Mouse (Mus musculus) heart, embryonic 16.5 days (tissue): ENCODE measurements around the gene Htr1a. TPM values are rescaled to one million over a fixed set of nuclear protein-coding genes. Genes with fewer than 3 reads are reported as not detected.

Source experiments
- ATAC-seq: fragments of 200-750 bp; cut with Nextera tagmentation; replicated peaks from 2 replicates; pipeline ENCODE4 v1.8.0; 2017; ENCODE audit warnings: moderate number of reproducible peaks; ENCODE audit not compliant: insufficient read depth, low FRiP score; ENCODE audit errors: extremely low read depth
- H3K27ac ChIP-seq: fragments of 300-500 bp; sonication (generic); 2 replicates; pipeline ENCODE4 v1.5.1; 2014; ENCODE audit warnings: mild to moderate bottlenecking, low read length, control low read depth, moderate library complexity
- H3K27me3 ChIP-seq: fragments of 300-500 bp; sonication (generic); 2 replicates; pipeline ENCODE4 v1.6.1; 2014; ENCODE audit warnings: low read length, mixed read lengths; ENCODE audit not compliant: control insufficient read depth, insufficient read depth
- H3K36me3 ChIP-seq: fragments of 300-500 bp; sonication (generic); 2 replicates; pipeline ENCODE4 v1.6.1; 2014; ENCODE audit not compliant: control insufficient read depth, insufficient read depth
- H3K4me1 ChIP-seq: fragments of 300-500 bp; sonication (generic); 2 replicates; pipeline ENCODE4 v1.6.1; 2014; ENCODE audit warnings: low read length, mixed read lengths; ENCODE audit not compliant: control insufficient read depth, insufficient read depth
- H3K4me2 ChIP-seq: fragments of 300-500 bp; sonication (generic); 2 replicates; pipeline ENCODE4 v1.6.1; 2014; ENCODE audit warnings: low read depth, mild to moderate bottlenecking, control low read depth, low read length
- H3K4me3 ChIP-seq: fragments of 300-500 bp; sonication (generic); 2 replicates; pipeline ENCODE4 v1.5.1; 2014; ENCODE audit warnings: mild to moderate bottlenecking, control low read depth, low read length
- H3K9ac ChIP-seq: fragments of 300-500 bp; sonication (generic); 2 replicates; pipeline ENCODE4 v1.6.1; 2014; ENCODE audit warnings: low read length, control low read depth
- H3K9me3 ChIP-seq: fragments of 300-500 bp; sonication (generic); replicated peaks from 2 replicates; pipeline ENCODE4 v1.6.1; 2016; ENCODE audit warnings: low read length; ENCODE audit not compliant: control insufficient read depth
- WGBS: fragments of 180-500 bp; shearing (Covaris S2); extraction: QIAGEN DNeasy Blood & Tissue Kit; methylation state at CpG from one replicate; pipeline ENCODE4 v1.1.7; 2014; 5-methylcytosine and 5-hydroxymethylcytosine counted together
- polyA plus RNA-seq: library from polyadenylated mRNA; unstranded; fragments of >200 nt; fragmentation: Nextera tagmentation; extraction: Ambion mirVana; gene quantifications from 2 replicates; pipeline ENCODE4 v1.2.1, GENCODE M21; 2015

The Htr1a gene
- polyA plus RNA-seq: not detected in 2 replicates

DNA sequence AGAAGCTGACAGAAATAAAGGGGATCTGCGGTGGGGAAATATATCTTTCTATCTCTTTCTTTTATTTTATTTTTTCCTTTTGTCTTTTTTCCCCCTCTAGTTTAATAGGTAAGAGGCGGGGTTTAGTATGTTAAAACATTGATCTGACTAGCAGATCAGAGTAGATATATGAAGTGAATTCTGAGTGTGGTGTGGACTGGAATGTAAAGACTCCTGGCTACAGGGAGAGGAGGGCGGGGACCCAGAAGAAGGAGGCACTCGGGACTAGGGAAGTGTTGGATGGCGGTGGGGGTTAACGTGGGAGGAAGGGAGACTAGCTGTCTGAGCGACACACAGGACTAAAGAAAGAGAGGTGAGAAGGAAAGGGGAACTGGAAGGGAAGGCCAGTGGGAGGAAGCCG lies at the start of gene Htr1a:
Gene Htr1a (plus strand): TSS at position 301 of the 400 bp plus-strand sequence.
- no peak for ATAC-seq
- Histone ChIP-seq H3K27ac (no peak within 1 kb of the TSS), H3K27me3 (peaks cover 39% of the 10 kb centered on the region), H3K9ac (no peak within 1 kb of the TSS), H3K36me3 (no peaks in the 10 kb centered on the region), H3K9me3 (no peaks in the 10 kb centered on the region), H3K4me2 (no peak within 1 kb of the TSS), H3K4me3 (no peak within 1 kb of the TSS), H3K4me1 (no peaks in the 10 kb centered on the region)
- WGBS: 7% methylated on average over 8 of the region's 8 CpGs

- Histone ChIP-seq H3K27me3 (no peaks in the 10 kb centered on the region), H3K36me3 (no peaks in the 10 kb centered on the region), H3K4me2 (no peak overlapping the region), H3K4me3 (no peak overlapping the region), H3K9me3 (no peaks in the 10 kb centered on the region), H3K27ac (no peak overlapping the region), H3K4me1 (no peaks in the 10 kb centered on the region), H3K9ac (no peak overlapping the region)
- ATAC-seq: peak; percentile 37; the same call in 1 of the 2 replicates
- WGBS: 67% methylated on average over 10 of the region's 10 CpGs
Measured at GRCm38 (mm10) chr13:105411535-105412326, 31.7 kb upstream of the Htr1a start.

DNA sequence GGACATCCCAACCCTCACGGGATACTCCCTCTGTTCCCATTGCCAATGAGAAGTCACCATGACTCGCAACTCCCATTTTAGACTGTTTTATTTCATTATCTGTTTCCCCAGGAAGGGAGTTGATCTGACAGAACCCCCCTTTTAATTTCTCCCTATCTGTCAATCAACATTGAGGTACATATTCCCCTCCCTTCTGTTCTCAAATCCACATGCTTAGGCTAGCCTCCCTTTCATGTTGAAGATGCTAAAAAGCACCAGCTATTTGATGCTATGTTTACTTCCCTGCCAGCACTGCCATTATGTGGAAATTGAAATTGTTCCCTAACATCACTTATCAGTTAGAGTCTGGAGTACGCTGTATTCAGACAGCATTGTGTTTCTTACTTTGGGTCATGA lies 31.1 kb upstream of the Htr1a start:
- ATAC-seq: no peak
- H3K4me3 ChIP-seq: no peak overlapping the region
- no peak overlapping the region for H3K9ac ChIP-seq
- no peak overlapping the region for H3K27ac ChIP-seq
- no peaks in the 10 kb centered on the region for H3K9me3 ChIP-seq
- no peak overlapping the region for H3K4me2 ChIP-seq
- WGBS: 71% methylated on average over 3 of the region's 3 CpGs
- H3K4me1 ChIP-seq: no peaks in the 10 kb centered on the region
- no peaks in the 10 kb centered on the region for H3K27me3 ChIP-seq
- H3K36me3 ChIP-seq: no peaks in the 10 kb centered on the region

GRCm38 (mm10) chr13:105433141-105433540 lies 10.3 kb upstream of the Htr1a start:
- no peak for ATAC-seq
- 70% methylated on average over 2 of the region's 2 CpGs for WGBS
- H3K4me2 ChIP-seq: no peak overlapping the region

GRCm38 (mm10) chr13:105433630-105434029 lies 9.8 kb upstream of the Htr1a start:
- H3K9ac ChIP-seq: no peak overlapping the region
- no peak for ATAC-seq
- no peak overlapping the region for H3K4me2 ChIP-seq
- no peaks in the 10 kb centered on the region for H3K4me1 ChIP-seq
- no peak overlapping the region for H3K4me3 ChIP-seq
- no peak overlapping the region for H3K27ac ChIP-seq
- no peaks in the 10 kb centered on the region for H3K27me3 ChIP-seq
- H3K36me3 ChIP-seq: no peaks in the 10 kb centered on the region
- 86% methylated on average over 1 of the region's 1 CpGs for WGBS
- H3K9me3 ChIP-seq: no peaks in the 10 kb centered on the region

More at GRCm38 (mm10) chr13:105433141-105433540, 10.3 kb upstream of the Htr1a start:
- Histone ChIP-seq H3K4me3 (no peak overlapping the region), H3K9ac (no peak overlapping the region), H3K36me3 (no peaks in the 10 kb centered on the region), H3K4me1 (no peaks in the 10 kb centered on the region), H3K27ac (no peak overlapping the region), H3K27me3 (no peaks in the 10 kb centered on the region), H3K9me3 (no peaks in the 10 kb centered on the region)

DNA sequence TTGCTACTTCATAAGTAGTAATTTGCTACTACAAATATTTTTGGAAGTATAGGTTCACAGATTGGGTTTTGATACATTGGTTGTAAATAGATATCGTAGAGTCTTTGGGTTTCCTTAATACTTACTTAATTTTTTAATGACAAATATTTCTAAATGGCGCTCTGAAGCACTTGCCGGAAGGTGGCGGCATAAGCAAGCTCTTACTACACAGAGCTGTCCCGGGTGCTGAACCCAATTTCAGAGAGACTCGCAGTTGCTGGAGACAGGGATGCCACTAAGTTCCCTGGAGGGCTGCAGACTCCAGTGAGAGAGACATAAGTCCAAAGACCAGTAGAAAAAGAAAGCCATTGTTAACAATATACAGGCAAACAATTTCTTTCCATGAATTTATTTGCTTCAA lies 863 bp upstream of the Htr1a start:
- 3% methylated on average over 6 of the region's 6 CpGs for WGBS
- H3K4me1 ChIP-seq: no peaks in the 10 kb centered on the region
- H3K27me3 ChIP-seq: peaks cover 39% of the 10 kb centered on the region
- H3K4me2 ChIP-seq: no peak overlapping the region
- no peaks in the 10 kb centered on the region for H3K9me3 ChIP-seq
- no peak overlapping the region for H3K9ac ChIP-seq
- H3K36me3 ChIP-seq: no peaks in the 10 kb centered on the region
- no peak for ATAC-seq
- H3K4me3 ChIP-seq: no peak overlapping the region
- no peak overlapping the region for H3K27ac ChIP-seq

DNA sequence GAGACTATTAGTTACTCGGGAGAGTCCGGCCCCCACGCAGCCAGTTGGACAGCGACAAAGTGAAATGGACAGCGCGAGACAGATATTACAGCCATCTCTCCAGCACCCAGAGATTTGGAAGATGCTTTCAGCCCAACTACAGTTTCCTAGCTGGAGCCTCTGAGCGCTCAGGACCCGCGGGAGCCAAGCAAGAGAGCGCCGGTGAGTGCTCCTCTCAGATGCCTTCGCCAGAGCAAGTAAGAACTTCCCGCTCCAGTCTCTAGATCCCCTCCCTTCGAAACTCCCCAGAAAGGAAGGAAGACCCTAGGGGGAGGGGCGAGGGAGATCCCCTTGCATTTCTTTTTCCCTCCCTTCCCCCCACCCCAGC lies 415 bp downstream of the Htr1a start:
- Histone ChIP-seq H3K4me1 (no peaks in the 10 kb centered on the region), H3K27me3 (peaks cover 39% of the 10 kb centered on the region), H3K27ac (no peak overlapping the region), H3K4me2 (no peak overlapping the region), H3K9me3 (no peaks in the 10 kb centered on the region), H3K9ac (no peak overlapping the region), H3K36me3 (no peaks in the 10 kb centered on the region), H3K4me3 (no peak overlapping the region)
- 1% methylated on average over 15 of the region's 15 CpGs for WGBS
- no peak for ATAC-seq

GRCm38 (mm10) chr13:105444238-105444894 lies 927 bp downstream of the Htr1a start:
- Histone ChIP-seq H3K9me3 (no peaks in the 10 kb centered on the region), H3K27ac (no peak overlapping the region), H3K4me3 (no peak overlapping the region), H3K36me3 (no peaks in the 10 kb centered on the region), H3K4me2 (no peak overlapping the region), H3K27me3 (peaks cover 39% of the 10 kb centered on the region), H3K4me1 (no peaks in the 10 kb centered on the region), H3K9ac (no peak overlapping the region)
- WGBS: 2% methylated on average over 39 of the region's 39 CpGs
- no peak for ATAC-seq

DNA sequence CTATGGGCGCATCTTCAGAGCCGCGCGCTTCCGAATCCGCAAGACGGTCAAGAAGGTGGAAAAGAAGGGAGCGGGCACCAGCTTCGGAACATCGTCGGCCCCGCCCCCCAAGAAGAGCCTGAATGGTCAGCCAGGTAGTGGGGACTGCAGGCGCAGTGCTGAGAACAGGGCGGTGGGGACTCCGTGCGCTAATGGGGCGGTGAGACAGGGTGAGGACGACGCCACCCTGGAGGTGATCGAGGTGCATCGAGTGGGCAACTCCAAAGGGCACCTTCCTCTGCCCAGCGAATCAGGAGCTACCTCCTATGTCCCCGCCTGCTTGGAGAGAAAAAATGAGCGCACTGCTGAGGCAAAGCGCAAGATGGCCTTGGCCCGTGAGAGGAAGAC lies 1.4 kb downstream of the Htr1a start:
- H3K36me3 ChIP-seq: no peaks in the 10 kb centered on the region
- no peak; the same call in 1 of the 2 replicates for ATAC-seq
- H3K9ac ChIP-seq: no peak overlapping the region
- H3K4me2 ChIP-seq: no peak overlapping the region
- H3K9me3 ChIP-seq: no peaks in the 10 kb centered on the region
- no peak overlapping the region for H3K4me3 ChIP-seq
- WGBS: 5% methylated on average over 25 of the region's 26 CpGs
- no peaks in the 10 kb centered on the region for H3K4me1 ChIP-seq
- H3K27ac ChIP-seq: no peak overlapping the region
- H3K27me3 ChIP-seq: peaks cover 39% of the 10 kb centered on the region
